Mouse (Mus musculus): ENCODE results near the gene Retn. TPM values are rescaled to one million over a fixed set of nuclear protein-coding genes. Genes with fewer than 3 reads are reported as not detected.
A peak's percentile ranks its signal among the peaks of the same experiment; 100 is the strongest.

Retn gene
- polyA plus RNA-seq, 2 experiments: not detected

GRCm38 (mm10) chr8:3705711-3706110 lies 50.1 kb downstream of the Retn start:
- no peak overlapping the region for H3K9ac ChIP-seq (replicated peaks)
- DNase-seq (ENCODE audit: low read depth in 3 of 3, low spot score in 3 of 3): no peak

GRCm38 (mm10) chr8:3707611-3708010 lies 52.0 kb downstream of the Retn start:
- TF ChIP-seq EP300 (IDR thresholded peaks at IDR 0.05; ENCODE audit: low read depth) (no peak), CTCF (IDR thresholded peaks at IDR 0.05; ENCODE audit: low read depth) (no peak)
- Histone ChIP-seq H3K4me1 (replicated peaks; ENCODE audit: control insufficient read depth in 2 of 2, insufficient read depth in 2 of 2, low read length in 1 of 2) (peaks cover 0 to 12% of the 10 kb centered on the region in 2 experiments; a peak in 2 of 4 replicates), H3K9me3 (ENCODE audit: control insufficient read depth, low read length) (no peaks in the 10 kb centered on the region), H3K4me3 (ENCODE audit: insufficient read depth in 1 of 2, low read depth in 2 of 2, low read length in 2 of 2) (no peak overlapping the region), H3K27me3 (ENCODE audit: control insufficient read depth, insufficient read depth, low read length) (no peaks in the 10 kb centered on the region), H3K4me2 (ENCODE audit: low read depth) (no peak overlapping the region), H3K27ac (no peak overlapping the region), H3K9ac (replicated peaks) (no peak overlapping the region), H3K36me3 (replicated peaks; ENCODE audit: control insufficient read depth, insufficient read depth, low read depth) (no peaks in the 10 kb centered on the region)
- DNase-seq (ENCODE audit: low read depth in 3 of 3, low spot score in 3 of 3) (no peak), ATAC-seq (ENCODE audit: insufficient read depth) (no peak)
- WGBS (ENCODE audit: insufficient replicate concordance): 59% methylated on average over 7 of the region's 7 CpGs

More at GRCm38 (mm10) chr8:3705711-3706110, 50.1 kb downstream of the Retn start:
- Histone ChIP-seq H3K9me3 (ENCODE audit: control insufficient read depth, low read length) (no peaks in the 10 kb centered on the region), H3K4me3 (ENCODE audit: insufficient read depth in 1 of 2, low read depth in 2 of 2, low read length in 2 of 2) (no peak overlapping the region), H3K36me3 (replicated peaks; ENCODE audit: control insufficient read depth, insufficient read depth, low read depth) (no peaks in the 10 kb centered on the region), H3K27ac (no peak overlapping the region), H3K4me2 (ENCODE audit: low read depth) (no peak overlapping the region), H3K27me3 (ENCODE audit: control insufficient read depth, insufficient read depth, low read length) (no peaks in the 10 kb centered on the region), H3K4me1 (replicated peaks; ENCODE audit: control insufficient read depth in 2 of 2, insufficient read depth in 2 of 2, low read length in 1 of 2) (peaks cover 0 to 3% of the 10 kb centered on the region in 2 experiments; a peak in 2 of 4 replicates)
- whole genome bisulfite sequencing (ENCODE audit: insufficient replicate concordance): 30% methylated on average over 4 of the region's 4 CpGs
- no peak for ATAC-seq (ENCODE audit: insufficient read depth)
- peak; percentile 62 for TF ChIP-seq CTCF (IDR thresholded peaks at IDR 0.05; ENCODE audit: low read depth)
- TF ChIP-seq EP300 (IDR thresholded peaks at IDR 0.05; ENCODE audit: low read depth): no peak

Other genes with a start within 250 kb of the Retn start
- 2.5 and 3.1 TPM in 2 replicates for gene Pex11g, start 188.1 kb upstream of the Retn start, polyA plus RNA-seq (2012; rRNA removed)
- gene Pex11g, start 188.1 kb upstream of the Retn start, polyA plus RNA-seq (2014; fragmentation: Nextera tagmentation; extraction: Ambion mirVana): 2.7 and 3.5 TPM in 2 replicates
- gene Tex45, start 184.9 kb upstream of the Retn start, polyA plus RNA-seq (2012; rRNA removed): 0.05 TPM in 1 of 2 replicates, not detected in the other
- gene Tex45, start 184.9 kb upstream of the Retn start, polyA plus RNA-seq (2014; fragmentation: Nextera tagmentation; extraction: Ambion mirVana): 0.10 TPM in 1 of 2 replicates, not detected in the other
- 4.8 and 6.8 TPM in 2 replicates for gene Zfp358, start 162.6 kb upstream of the Retn start, polyA plus RNA-seq (2012; rRNA removed)
- 1.7 and 2.0 TPM in 2 replicates for gene Zfp358, start 162.6 kb upstream of the Retn start, polyA plus RNA-seq (2014; fragmentation: Nextera tagmentation; extraction: Ambion mirVana)
- 26.1 and 31.6 TPM in 2 replicates for gene Mcoln1, start 155.3 kb upstream of the Retn start, polyA plus RNA-seq (2012; rRNA removed)
- gene Mcoln1, start 155.3 kb upstream of the Retn start, polyA plus RNA-seq (2014; fragmentation: Nextera tagmentation; extraction: Ambion mirVana): 12.6 and 13.8 TPM in 2 replicates
- gene Pnpla6, start 140.4 kb upstream of the Retn start, polyA plus RNA-seq (2012; rRNA removed): 12.1 and 14.2 TPM in 2 replicates
- 6.5 and 9.6 TPM in 2 replicates for gene Pnpla6, start 140.4 kb upstream of the Retn start, polyA plus RNA-seq (2014; fragmentation: Nextera tagmentation; extraction: Ambion mirVana)
- 2.7 and 3.0 TPM in 2 replicates for gene C330021F23Rik, start 87.8 kb upstream of the Retn start, polyA plus RNA-seq (2012; rRNA removed)
- gene C330021F23Rik, start 87.8 kb upstream of the Retn start, polyA plus RNA-seq (2014; fragmentation: Nextera tagmentation; extraction: Ambion mirVana): 2.5 and 4.0 TPM in 2 replicates
- 1.8 and 2.2 TPM in 2 replicates for gene Camsap3, start 68.5 kb upstream of the Retn start, polyA plus RNA-seq (2012; rRNA removed)
- 1.6 and 1.7 TPM in 2 replicates for gene Camsap3, start 68.5 kb upstream of the Retn start, polyA plus RNA-seq (2014; fragmentation: Nextera tagmentation; extraction: Ambion mirVana)
- 24.1 and 27.1 TPM in 2 replicates for gene Xab2, start 34.5 kb upstream of the Retn start, polyA plus RNA-seq (2012; rRNA removed)
- 22.2 and 25.9 TPM in 2 replicates for gene Xab2, start 34.5 kb upstream of the Retn start, polyA plus RNA-seq (2014; fragmentation: Nextera tagmentation; extraction: Ambion mirVana)
- 7.9 and 32.5 TPM in 2 replicates for gene Pet100, start 34.2 kb upstream of the Retn start, polyA plus RNA-seq (2012; rRNA removed)
- gene Pet100, start 34.2 kb upstream of the Retn start, polyA plus RNA-seq (2014; fragmentation: Nextera tagmentation; extraction: Ambion mirVana): 113 and 117 TPM in 2 replicates
- gene Pcp2, start 30.2 kb upstream of the Retn start, polyA plus RNA-seq (2012; rRNA removed): not detected in 2 replicates
- 0.19 TPM in 1 of 2 replicates, not detected in the other for gene Pcp2, start 30.2 kb upstream of the Retn start, polyA plus RNA-seq (2014; fragmentation: Nextera tagmentation; extraction: Ambion mirVana)
- 55.5 and 61.7 TPM in 2 replicates for gene Stxbp2, start 24.8 kb upstream of the Retn start, polyA plus RNA-seq (2012; rRNA removed)
- gene Stxbp2, start 24.8 kb upstream of the Retn start, polyA plus RNA-seq (2014; fragmentation: Nextera tagmentation; extraction: Ambion mirVana): 37.7 and 44.6 TPM in 2 replicates
- 1.4 and 1.9 TPM in 2 replicates for gene Mcemp1, start 10.0 kb downstream of the Retn start, polyA plus RNA-seq (2012; rRNA removed)
- 3.1 and 3.7 TPM in 2 replicates for gene Mcemp1, start 10.0 kb downstream of the Retn start, polyA plus RNA-seq (2014; fragmentation: Nextera tagmentation; extraction: Ambion mirVana)
- 0.90 and 1.4 TPM in 2 replicates for gene Fcor, start 16.6 kb downstream of the Retn start, polyA plus RNA-seq (2012; rRNA removed)
- gene Fcor, start 16.6 kb downstream of the Retn start, polyA plus RNA-seq (2014; fragmentation: Nextera tagmentation; extraction: Ambion mirVana): 3.1 and 3.5 TPM in 2 replicates
- gene Trappc5, start 20.5 kb downstream of the Retn start, polyA plus RNA-seq (2012; rRNA removed): 11.0 and 13.1 TPM in 2 replicates
- gene Trappc5, start 20.5 kb downstream of the Retn start, polyA plus RNA-seq (2014; fragmentation: Nextera tagmentation; extraction: Ambion mirVana): 11.5 and 12.1 TPM in 2 replicates
- gene Fcer2a, start 38.4 kb downstream of the Retn start, polyA plus RNA-seq (2012; rRNA removed): 0.01 TPM in 1 of 2 replicates, not detected in the other
- 0.05 TPM in 1 of 2 replicates, not detected in the other for gene Fcer2a, start 38.4 kb downstream of the Retn start, polyA plus RNA-seq (2014; fragmentation: Nextera tagmentation; extraction: Ambion mirVana)
- 2.8 and 3.5 TPM in 2 replicates for gene Clec4g, start 64.9 kb downstream of the Retn start, polyA plus RNA-seq (2012; rRNA removed)
- 3.6 and 4.2 TPM in 2 replicates for gene Clec4g, start 64.9 kb downstream of the Retn start, polyA plus RNA-seq (2014; fragmentation: Nextera tagmentation; extraction: Ambion mirVana)
- 0.04 and 0.11 TPM in 2 replicates for gene Cd209a, start 93.2 kb downstream of the Retn start, polyA plus RNA-seq (2012; rRNA removed)
- 0.21 TPM in 1 of 2 replicates, not detected in the other for gene Cd209a, start 93.2 kb downstream of the Retn start, polyA plus RNA-seq (2014; fragmentation: Nextera tagmentation; extraction: Ambion mirVana)
- gene Cd209e, start 198.5 kb downstream of the Retn start, polyA plus RNA-seq (2012; rRNA removed): not detected in 2 replicates
- gene Cd209e, start 198.5 kb downstream of the Retn start, polyA plus RNA-seq (2014; fragmentation: Nextera tagmentation; extraction: Ambion mirVana): not detected in 2 replicates
- gene Cd209d, start 222.8 kb downstream of the Retn start, polyA plus RNA-seq (2012; rRNA removed): not detected in 2 replicates
- not detected in 2 replicates for gene Cd209d, start 222.8 kb downstream of the Retn start, polyA plus RNA-seq (2014; fragmentation: Nextera tagmentation; extraction: Ambion mirVana)